Mouse (Mus musculus) neural tube, embryonic 11.5 days (tissue): Measurements from ENCODE around the gene Igsf6. TPM values are rescaled to one million over a fixed set of nuclear protein-coding genes. Genes with fewer than 3 reads are reported as not detected.
"Not testable (repeated sequence)": the region's sequence is repeated elsewhere in the genome, so short reads cannot be mapped to it uniquely, and the experiment has no call there.

Source experiments
- ATAC-seq: fragments of 200-750 bp; cut with Nextera tagmentation; 2 replicates; pipeline ENCODE4 v1.8.0; 2017; ENCODE audit warnings: moderate number of reproducible peaks, mild to moderate bottlenecking, moderate TSS enrichment, moderate library complexity; ENCODE audit not compliant: insufficient read depth, low FRiP score, low TSS enrichment
- DNase-seq: peaks from one replicate; pipeline ENCODE4 v3.0.0-alpha.2; 2015; ENCODE audit warnings: low spot score
- H3K27ac ChIP-seq: fragments of 300-500 bp; sonication (generic); 2 replicates; pipeline ENCODE4 v1.5.1; 2014; ENCODE audit warnings: low read depth, mild to moderate bottlenecking, low read length
- H3K27me3 ChIP-seq: fragments of 300-500 bp; sonication (generic); 2 replicates; pipeline ENCODE4 v1.6.1; 2014; ENCODE audit warnings: mild to moderate bottlenecking, low read length, mixed read lengths; ENCODE audit not compliant: control insufficient read depth, insufficient read depth
- H3K36me3 ChIP-seq: fragments of 300-500 bp; sonication (generic); 2 replicates; pipeline ENCODE4 v1.6.1; 2014; ENCODE audit warnings: mild to moderate bottlenecking, low read length, moderate library complexity, mixed read lengths; ENCODE audit not compliant: control insufficient read depth, insufficient read depth
- H3K4me1 ChIP-seq: fragments of 300-500 bp; sonication (generic); 2 replicates; pipeline ENCODE4 v1.6.1; 2014; ENCODE audit warnings: low read length, mixed read lengths; ENCODE audit not compliant: control insufficient read depth, insufficient read depth
- H3K4me2 ChIP-seq: fragments of 300-500 bp; sonication (generic); 2 replicates; pipeline ENCODE4 v1.6.1; 2014; ENCODE audit warnings: low read depth, mild to moderate bottlenecking, moderate library complexity
- H3K4me3 ChIP-seq: fragments of 300-500 bp; sonication (generic); 2 replicates; pipeline ENCODE4 v1.5.1; 2014; ENCODE audit warnings: low read depth, low read length
- H3K9ac ChIP-seq: fragments of 300-500 bp; sonication (generic); 2 replicates; pipeline ENCODE4 v1.6.1; 2014; ENCODE audit warnings: mild to moderate bottlenecking, low read length
- H3K9me3 ChIP-seq: fragments of 300-500 bp; sonication (generic); 2 replicates; pipeline ENCODE4 v1.6.1; 2016; ENCODE audit warnings: low read length; ENCODE audit not compliant: control insufficient read depth
- WGBS: fragments of 180-500 bp; shearing (Covaris S2); extraction: QIAGEN DNeasy Blood & Tissue Kit; methylation state at CpG from one replicate; pipeline ENCODE4 v1.1.7; 2014; 5-methylcytosine and 5-hydroxymethylcytosine counted together
- polyA plus RNA-seq: library from polyadenylated mRNA; unstranded; fragments of >200 nt; fragmentation: Nextera tagmentation; extraction: Ambion mirVana; gene quantifications from 2 replicates; pipeline ENCODE4 v1.2.1, GENCODE M21; 2014

The Igsf6 gene
- polyA plus RNA-seq, 1 experiment from 2014 or later: 1.2 TPM

DNA sequence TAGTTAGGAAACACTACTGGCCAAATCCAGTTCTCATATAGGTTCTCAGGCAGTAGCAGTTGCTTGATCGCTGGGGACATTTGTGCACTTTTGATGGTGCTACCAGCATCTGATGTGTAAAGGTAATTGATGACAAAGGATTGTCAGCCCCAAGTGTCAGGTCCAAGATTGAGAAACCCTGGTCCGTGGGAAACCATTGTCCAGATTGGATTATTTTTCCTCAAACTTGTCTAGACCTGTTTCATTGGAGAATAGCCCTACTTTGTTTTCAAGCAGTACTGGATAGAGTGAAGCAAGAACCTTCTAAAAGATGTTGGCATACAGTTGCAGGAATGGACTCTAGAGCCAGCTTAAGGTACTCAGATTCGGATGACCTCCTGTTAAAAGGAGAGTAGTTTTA is 31.4 kb downstream of the Igsf6 start:
- 91% methylated on average over 3 of the region's 3 CpGs for WGBS
- Histone ChIP-seq H3K9me3 (no peaks in the 10 kb centered on the region), H3K36me3 (no peaks in the 10 kb centered on the region), H3K9ac (no peak overlapping the region), H3K4me1 (no peaks in the 10 kb centered on the region; the same call in 1 of the 2 replicates), H3K4me2 (no peak overlapping the region), H3K4me3 (no peak overlapping the region), H3K27ac (no peak overlapping the region), H3K27me3 (no peaks in the 10 kb centered on the region)
- DNase-seq (no peak), ATAC-seq (no peak)

DNA sequence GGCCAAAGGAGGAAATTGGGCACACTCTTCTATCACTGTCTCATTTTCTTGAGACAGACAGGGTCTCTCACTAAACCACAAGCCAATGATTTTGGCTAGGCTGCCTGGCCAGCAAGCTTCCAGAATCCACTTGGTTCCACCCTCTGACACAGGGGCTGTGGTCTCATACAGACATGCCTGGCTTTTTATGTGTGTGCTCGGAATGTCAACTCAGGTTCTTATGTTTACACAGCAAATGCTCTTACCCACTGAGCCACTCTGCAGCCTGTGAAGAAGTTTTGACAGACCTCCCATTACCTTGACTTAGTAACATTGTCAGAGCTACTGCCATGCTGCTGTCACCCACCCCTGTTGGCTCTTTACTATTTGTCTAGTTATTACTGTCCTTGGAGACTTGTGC is 32.4 kb downstream of the Igsf6 start:
- Histone ChIP-seq H3K36me3 (no peaks in the 10 kb centered on the region), H3K4me3 (no peak overlapping the region), H3K4me2 (no peak overlapping the region), H3K4me1 (no peaks in the 10 kb centered on the region; the same call in 1 of the 2 replicates), H3K9me3 (no peaks in the 10 kb centered on the region), H3K27me3 (no peaks in the 10 kb centered on the region), H3K9ac (no peak overlapping the region), H3K27ac (no peak overlapping the region)
- 79% methylated on average over 1 of the region's 1 CpGs for whole genome bisulfite sequencing
- ATAC-seq (no peak), DNase-seq (no peak)

DNA sequence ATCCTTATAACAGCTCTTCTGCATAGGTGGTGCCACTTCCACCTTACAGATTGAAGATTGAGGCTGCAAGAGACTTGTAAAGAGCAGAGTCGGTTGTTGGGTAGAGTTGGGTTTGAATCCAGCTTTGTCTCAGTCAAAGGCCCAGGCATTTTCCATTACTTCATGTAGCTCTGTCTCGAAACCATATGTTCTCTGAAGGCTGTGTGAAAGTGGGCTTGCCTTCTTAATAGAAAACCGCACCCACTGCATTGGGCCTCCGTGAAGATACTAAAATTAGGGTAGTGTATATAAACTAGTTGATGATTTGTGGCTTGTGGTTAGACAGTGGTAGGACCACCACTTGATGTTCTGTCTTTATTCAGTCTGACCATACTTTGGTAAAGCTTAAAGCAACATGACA is 33.8 kb downstream of the Igsf6 start:
- peaks cover 8% of the 10 kb centered on the region for H3K4me1 ChIP-seq
- no peaks in the 10 kb centered on the region for H3K36me3 ChIP-seq
- H3K4me3 ChIP-seq: no peak overlapping the region
- no peak overlapping the region for H3K27ac ChIP-seq
- H3K9me3 ChIP-seq: no peaks in the 10 kb centered on the region
- H3K9ac ChIP-seq: no peak overlapping the region
- WGBS: 95% methylated on average over 4 of the region's 4 CpGs
- H3K4me2 ChIP-seq: no peak overlapping the region
- no peaks in the 10 kb centered on the region for H3K27me3 ChIP-seq
- DNase-seq: no peak
- no peak for ATAC-seq

DNA sequence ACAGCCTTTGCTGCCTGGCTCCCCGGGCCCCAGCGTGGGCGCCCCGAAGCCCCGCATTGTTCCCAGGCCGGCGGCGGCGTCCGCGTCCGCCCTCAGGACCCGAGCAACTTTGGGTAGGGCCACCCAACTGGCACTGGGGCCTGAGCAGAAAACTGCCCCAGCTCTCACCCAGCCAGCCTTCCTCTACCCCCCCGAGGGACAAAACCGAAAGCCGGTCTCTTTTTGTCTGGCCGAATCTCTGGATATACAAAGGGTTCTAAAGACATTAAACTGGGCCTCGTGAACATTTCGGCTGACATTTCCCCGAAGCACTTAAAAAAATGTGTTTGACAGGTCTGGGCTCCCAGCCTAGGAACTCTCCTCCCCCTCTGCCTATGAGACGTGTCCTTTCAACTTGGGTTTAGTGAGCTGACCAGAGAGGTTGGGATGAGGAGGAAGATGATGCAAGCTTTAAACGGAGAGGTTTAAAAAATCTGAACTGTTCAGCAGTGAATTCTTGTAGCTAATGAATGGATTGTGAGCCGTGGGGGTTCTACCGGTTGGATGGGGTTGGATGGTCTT is 39.1 kb downstream of the Igsf6 start:
- DNase-seq: peak; percentile 58
- H3K27ac ChIP-seq: peak overlapping the region; percentile 97
- H3K27me3 ChIP-seq: no peaks in the 10 kb centered on the region
- no peaks in the 10 kb centered on the region for H3K36me3 ChIP-seq
- peak; percentile 54; the same call in 1 of the 2 replicates for ATAC-seq
- H3K9ac ChIP-seq: peak overlapping the region; percentile 99
- H3K4me1 ChIP-seq: peaks cover 8% of the 10 kb centered on the region
- H3K4me2 ChIP-seq: peak overlapping the region; percentile 76
- peak overlapping the region; percentile 95 for H3K4me3 ChIP-seq
- WGBS: under 1% methylated on average over 24 of the region's 24 CpGs
- H3K9me3 ChIP-seq: no peaks in the 10 kb centered on the region

DNA sequence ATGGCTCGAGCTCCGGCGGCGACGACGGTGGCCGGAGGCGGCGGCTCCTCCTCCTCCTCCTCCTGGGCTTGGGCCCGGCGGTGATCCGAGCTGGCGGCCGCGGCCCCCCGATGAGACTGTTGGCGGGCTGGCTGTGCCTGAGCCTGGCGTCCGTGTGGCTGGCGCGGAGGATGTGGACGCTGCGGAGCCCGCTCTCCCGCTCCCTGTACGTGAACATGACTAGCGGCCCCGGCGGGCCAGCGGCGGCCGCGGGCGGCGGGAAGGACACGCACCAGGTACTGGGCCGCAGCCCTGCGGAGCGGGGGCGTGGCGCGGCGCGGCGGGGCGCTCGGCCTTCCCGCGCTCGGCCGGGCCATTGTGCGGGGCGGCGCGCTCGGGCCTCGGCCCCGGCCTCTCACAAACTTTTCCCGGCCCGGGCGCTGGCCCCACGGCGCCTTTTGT is 39.7 kb downstream of the Igsf6 start:
- ATAC-seq (peak; percentile 77), DNase-seq (peak; percentile 76)
- Histone ChIP-seq H3K27ac (peak overlapping the region; percentile 97), H3K36me3 (no peaks in the 10 kb centered on the region), H3K4me2 (peak overlapping the region; percentile 76), H3K27me3 (no peaks in the 10 kb centered on the region), H3K9ac (peak overlapping the region; percentile 99), H3K4me3 (peak overlapping the region; percentile 95), H3K4me1 (peaks cover 8% of the 10 kb centered on the region), H3K9me3 (no peaks in the 10 kb centered on the region)
- WGBS: under 1% methylated on average over 42 of the region's 63 CpGs

DNA sequence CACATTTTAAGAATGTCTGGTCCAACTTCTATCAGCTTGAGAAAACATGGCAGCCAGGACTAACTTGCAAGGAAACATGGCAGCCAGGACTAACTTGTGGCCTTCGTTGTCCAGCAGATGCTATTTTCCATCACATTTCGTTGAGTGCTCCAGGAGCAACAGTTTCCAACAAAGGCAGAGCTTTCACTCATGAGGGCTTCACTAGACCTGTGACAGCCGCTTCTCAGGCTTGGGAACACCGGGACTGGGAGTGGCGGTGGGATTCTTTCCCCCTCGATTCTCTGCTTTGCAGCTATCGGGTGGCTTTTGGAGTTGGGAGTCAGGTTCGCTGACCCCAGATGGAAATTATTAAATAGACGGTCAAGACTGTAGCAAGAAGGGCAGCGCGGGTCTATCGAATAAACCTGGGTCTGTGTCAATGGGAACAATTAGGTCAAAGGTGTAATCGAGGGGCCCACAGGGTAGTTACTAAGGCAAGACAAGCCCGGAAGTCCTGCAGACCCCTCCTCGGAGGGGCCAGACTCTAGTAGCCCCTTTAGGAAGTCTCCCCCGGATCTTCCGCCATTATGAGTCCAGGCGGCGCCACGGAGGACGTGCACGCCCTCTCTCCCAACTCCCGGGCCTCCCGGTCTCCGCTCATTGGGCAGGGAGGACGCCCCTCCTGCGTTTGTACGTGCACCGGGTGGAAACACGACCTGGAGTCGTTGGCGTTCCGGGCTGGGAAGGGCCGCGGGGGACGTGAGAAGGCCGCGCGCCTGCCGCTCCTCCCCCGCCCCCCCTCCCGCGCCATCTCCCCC is 40.3 kb downstream of the Igsf6 start, which contains the start of gene Mettl9:
Gene Mettl9 (plus strand): TSS at position 590 of the 797 bp plus-strand sequence.
- peaks cover 8% of the 10 kb centered on the region for H3K4me1 ChIP-seq
- WGBS: 3% methylated on average over 41 of the region's 43 CpGs
- DNase-seq: peak; percentile 98

DNA sequence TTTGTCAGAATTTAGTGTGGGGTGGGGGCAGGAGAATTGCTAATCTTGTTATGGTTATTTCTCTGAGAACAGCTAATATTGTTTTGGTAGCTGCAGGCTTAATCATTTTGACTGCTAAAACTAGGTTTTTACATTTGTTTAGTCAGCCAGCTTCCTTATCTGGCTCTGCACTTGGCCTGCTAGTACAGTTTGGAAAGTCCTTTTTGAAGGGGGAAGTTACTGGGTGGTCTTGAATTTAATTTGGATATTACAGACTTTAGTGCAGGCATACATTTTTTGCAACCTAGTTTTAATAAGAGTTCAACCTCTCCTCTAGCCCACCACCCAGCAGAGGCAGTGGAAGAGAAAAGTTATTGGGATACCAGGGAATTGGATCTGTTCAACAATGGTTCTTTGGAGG is 44.4 kb downstream of the Igsf6 start:
- not testable (repeated sequence) for H3K4me1 ChIP-seq, H3K27me3 ChIP-seq, H3K27ac ChIP-seq, H3K4me2 ChIP-seq, H3K9ac ChIP-seq, ATAC-seq, H3K36me3 ChIP-seq, DNase-seq, H3K9me3 ChIP-seq, H3K4me3 ChIP-seq

More for the DNA sequence above, 40.3 kb downstream of the Igsf6 start, which contains the start of gene Mettl9:
- ATAC-seq: peak; percentile 97
- Histone ChIP-seq H3K9me3 (no peaks in the 10 kb centered on the region), H3K4me3 (peak within 1 kb of the TSS; percentile 95), H3K36me3 (no peaks in the 10 kb centered on the region), H3K4me2 (peak within 1 kb of the TSS; percentile 76), H3K27ac (peak within 1 kb of the TSS; percentile 97), H3K9ac (peak within 1 kb of the TSS; percentile 99), H3K27me3 (no peaks in the 10 kb centered on the region)

DNA sequence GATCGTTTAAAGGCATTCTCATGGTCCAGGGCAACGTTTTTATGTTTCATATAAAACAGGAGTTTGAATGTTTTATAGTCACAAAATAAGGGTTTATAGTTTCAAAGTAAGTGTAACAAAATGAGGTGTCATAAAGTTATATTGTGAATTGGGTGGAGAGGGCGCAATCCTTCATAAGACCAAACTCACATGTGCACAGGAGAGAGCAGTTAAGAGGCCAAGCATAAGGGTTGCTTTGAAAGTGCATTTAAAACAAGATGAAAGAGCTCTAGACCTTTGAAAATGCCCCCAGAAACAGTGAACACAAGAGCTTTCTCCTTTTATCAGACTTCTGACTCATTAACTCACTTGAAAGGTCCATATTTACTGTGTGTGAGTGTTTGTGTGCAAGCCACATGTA is 48.1 kb downstream of the Igsf6 start:
- Histone ChIP-seq H3K9me3 (no peaks in the 10 kb centered on the region), H3K27me3 (no peaks in the 10 kb centered on the region), H3K9ac (no peak overlapping the region), H3K4me3 (no peak overlapping the region), H3K4me1 (no peaks in the 10 kb centered on the region), H3K4me2 (no peak overlapping the region), H3K36me3 (no peaks in the 10 kb centered on the region), H3K27ac (no peak overlapping the region)
- ATAC-seq (no peak), DNase-seq (no peak)
- 68% methylated on average over 3 of the region's 3 CpGs for WGBS
